Mouse (Mus musculus): ENCODE measurements around the gene Srxn1. TPM values are rescaled to one million over a fixed set of nuclear protein-coding genes. Genes with fewer than 3 reads are reported as not detected.

Srxn1 gene
- total RNA-seq, 4 experiments from 2014 or later, result 84.6 to 103 (median 91.5) TPM

DNA sequence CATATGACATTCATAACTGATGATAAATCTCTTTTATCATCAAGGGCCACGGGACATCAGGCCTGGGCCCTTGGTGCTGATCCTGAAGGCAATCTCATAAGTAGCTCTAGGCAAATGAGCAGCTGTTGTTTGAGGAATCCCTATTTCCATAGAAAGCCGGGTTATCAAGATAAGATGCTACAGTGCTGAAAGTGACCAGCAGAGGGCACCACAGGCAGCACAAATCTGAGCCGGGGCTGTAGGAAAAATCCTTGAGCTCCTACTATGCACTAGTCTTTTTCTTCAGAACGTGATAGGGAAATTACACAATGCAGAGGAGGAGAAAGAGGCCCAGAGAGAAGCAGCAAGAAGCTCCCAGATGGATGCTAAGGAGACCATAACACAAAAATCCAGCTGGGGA, 16.2 kb upstream of the Srxn1 start:
- no peak for DNase-seq (ENCODE audit: low spot score in 2 of 2)

DNA sequence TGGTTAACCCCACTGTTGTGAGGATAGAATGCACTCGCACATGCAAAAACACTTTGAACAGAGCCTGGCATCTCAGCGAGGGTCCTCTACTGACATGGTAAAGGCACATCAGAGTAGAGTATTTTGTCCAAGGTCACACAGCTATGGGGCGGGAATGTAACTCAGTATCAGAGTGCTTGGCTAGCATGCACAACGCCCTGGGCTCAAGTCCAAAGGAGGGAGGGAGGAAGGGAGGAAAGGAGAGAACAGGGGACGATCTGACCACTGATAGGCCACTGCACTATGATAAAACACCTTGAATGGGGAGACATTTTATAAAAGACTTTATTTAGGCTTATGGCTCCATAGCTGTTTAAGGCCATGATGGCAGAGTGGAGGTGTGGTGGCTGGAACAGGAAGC, 15.7 kb upstream of the Srxn1 start:
- DNase-seq (ENCODE audit: low spot score in 2 of 2), result no peak

DNA sequence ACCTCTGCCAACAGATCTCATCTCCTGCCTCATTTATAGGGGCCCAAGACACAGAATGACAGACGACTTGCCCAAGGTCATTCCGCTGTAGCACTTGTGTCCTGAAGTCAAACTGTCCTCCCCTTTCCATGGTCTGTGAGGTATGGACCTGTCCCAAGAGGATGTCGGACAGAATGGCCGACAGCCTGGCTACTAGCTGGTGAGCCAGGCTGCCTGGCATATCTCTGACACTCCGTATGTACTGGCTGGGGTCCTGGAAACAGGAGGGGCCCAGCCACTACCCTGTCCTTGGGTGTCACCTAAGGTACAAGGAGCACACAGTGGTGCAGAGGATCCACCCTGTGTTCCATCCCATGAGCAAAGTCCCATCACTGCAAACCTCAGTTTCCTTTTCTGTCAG, 14.8 kb upstream of the Srxn1 start:
- no peak for DNase-seq (ENCODE audit: low spot score in 2 of 2)

DNA sequence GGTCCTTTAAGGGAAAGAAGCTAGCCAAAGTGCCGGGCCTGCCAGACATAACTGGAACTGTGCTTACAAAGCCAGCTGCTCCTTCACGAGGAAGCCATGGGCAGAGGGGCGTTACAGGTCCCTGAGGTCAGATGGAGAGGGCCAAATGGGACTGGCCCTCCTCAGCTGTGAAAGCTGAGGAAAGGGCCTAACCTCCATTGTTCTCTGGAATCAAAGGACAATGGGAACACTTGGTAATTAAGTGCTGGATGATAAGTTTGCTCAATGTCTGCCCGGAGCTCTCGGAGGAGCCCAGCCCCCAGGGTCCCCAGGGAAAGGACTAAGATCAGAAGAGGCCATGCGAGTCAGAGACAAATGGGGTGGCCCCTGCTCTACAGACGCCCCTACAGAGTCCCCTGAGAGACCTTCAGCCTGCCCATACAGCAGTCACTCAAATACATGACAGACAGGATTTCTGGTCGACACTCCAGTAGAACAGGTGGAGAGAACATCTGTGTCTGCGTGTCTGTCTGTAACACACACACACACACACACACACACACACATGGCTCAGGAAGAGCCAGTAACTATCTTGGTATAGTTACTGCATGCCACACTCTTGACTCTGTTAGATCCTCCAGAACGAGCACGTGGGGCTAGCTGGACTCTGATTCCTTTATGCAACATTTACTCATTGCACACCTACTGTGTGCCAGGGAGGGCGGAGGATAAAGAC, 13.8 kb upstream of the Srxn1 start:
- DNase-seq (ENCODE audit: low spot score in 2 of 2), result no peak

DNA sequence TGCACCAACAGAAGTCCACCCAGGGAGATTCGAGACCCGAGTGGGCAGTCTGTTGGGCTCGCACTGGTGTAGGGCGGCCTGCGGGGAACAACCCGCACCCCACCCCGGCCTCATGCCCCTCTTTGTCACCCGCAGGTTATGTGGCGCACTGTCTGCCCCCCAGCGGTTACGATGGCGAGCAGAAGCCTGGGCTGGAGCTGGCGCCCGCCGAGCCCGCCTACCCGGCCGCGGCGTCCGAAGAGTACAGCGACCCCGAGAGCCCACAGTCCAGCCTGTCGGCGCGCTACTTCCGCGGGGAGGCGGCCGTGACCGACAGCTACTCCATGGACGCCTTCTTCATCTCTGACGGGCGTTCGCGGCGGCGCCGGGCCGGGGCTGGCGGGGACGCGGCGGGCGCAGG, 12.4 kb upstream of the Srxn1 start:
- DNase-seq (ENCODE audit: low spot score in 2 of 2), result no peak

DNA sequence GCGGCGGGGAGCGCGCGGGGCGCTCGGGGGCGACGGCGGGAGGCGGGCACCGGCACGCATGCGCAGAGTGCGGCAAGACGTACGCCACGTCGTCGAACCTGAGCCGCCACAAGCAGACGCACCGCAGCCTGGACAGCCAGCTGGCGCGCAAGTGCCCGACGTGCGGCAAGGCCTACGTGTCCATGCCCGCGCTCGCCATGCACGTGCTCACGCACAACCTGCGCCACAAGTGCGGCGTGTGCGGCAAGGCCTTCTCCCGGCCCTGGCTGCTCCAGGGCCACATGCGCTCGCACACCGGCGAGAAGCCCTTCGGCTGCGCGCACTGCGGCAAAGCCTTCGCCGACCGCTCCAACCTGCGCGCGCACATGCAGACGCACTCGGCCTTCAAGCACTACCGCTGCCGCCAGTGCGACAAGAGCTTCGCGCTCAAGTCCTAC, 11.9 kb upstream of the Srxn1 start:
- DNase-seq (ENCODE audit: low spot score in 2 of 2), result no peak

DNA sequence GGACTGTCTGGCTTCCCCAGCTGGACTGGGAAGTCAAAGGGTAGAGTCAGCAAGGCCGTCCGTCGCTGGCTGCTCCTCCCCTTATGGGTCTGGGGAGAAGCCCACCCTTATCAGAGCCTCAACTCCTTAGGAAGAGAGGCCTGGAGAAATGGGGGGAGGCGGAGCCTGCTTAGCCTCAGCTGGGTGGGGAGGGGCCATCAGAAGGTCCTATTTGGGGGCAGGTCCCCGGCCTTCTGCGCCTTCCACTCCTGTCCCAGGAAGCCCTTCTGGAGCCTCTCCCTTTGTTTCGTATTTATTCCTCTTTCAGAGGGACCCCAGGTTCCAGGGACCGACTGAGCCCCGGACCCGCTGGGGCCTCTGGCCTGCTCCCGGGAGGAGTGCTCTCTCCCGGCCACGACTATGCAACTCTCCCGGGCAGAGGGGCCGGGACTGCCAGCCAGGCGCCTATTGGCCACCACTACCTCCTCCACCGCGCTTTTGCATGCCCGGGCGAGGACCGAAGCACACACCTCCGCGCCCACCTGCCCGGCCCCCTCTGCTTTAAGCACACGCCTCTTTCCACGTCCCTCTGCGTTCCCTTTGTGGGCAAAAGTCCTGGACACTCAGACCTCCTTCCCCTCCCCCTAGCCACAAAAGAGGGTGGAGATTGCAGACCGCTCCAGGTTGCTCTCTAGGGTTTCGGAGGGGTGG, 10.3 kb upstream of the Srxn1 start:
- no peak for DNase-seq (ENCODE audit: low spot score in 2 of 2)

DNA sequence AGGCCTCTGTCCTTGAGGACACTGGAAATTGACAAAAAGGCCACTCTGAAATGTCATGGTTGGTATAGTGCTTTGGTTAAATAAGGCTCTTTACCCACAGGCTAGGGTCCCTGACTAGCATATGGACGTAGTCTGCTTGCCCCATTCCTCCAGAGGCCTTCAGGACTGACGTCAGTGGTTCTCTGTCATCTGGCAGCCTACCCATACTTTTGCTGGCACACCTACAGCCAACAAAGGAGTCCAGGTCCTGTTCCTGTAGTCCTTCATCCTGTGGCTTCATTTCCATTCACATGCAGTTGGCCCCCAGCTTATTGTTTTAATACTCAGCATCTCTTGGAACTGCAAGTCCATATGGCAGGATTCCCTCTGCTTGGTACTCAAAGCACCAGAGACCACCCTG, 8.4 kb upstream of the Srxn1 start:
- DNase-seq (ENCODE audit: low spot score in 2 of 2), result no peak

DNA sequence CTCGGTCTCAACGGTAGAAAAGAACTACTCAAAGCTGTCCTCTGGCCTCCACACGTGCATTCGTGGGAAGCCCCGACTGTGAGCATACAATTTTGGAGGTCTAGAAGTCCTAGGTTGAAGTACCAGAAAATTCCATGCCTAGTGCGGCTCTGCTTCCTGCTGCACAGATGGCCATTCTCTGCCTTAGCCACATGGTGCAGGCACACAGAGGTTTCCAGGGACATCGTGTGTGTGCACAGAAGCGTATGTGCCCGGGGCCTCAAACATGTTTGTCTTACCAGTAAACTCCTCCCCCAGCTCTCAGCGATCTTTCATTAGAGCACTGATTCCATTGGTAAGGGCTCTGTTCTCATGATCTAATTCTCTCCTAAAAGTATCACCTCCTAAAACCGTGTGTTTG, 7.4 kb upstream of the Srxn1 start:
- no peak for DNase-seq (ENCODE audit: low spot score in 2 of 2)

DNA sequence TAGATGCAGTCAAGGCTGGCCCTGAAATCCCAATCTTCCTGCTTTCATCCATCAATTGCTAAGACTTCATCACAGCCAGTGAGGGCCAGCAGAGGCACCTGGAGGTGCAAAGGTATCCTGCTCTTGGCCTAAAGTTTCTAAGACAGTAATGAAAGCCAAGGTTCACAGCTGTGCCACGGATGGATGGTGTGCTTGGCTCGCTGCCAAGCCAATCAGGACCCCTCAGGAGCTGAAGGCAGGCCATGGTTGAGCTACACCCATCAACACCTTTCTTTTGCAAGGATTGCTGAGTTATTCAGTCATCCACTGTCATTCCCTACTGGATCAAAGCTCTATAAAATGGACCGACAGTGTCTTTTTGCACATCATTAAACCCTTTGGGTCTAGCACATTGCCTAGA, 5.8 kb upstream of the Srxn1 start:
- no peak for DNase-seq (ENCODE audit: low spot score in 2 of 2)

DNA sequence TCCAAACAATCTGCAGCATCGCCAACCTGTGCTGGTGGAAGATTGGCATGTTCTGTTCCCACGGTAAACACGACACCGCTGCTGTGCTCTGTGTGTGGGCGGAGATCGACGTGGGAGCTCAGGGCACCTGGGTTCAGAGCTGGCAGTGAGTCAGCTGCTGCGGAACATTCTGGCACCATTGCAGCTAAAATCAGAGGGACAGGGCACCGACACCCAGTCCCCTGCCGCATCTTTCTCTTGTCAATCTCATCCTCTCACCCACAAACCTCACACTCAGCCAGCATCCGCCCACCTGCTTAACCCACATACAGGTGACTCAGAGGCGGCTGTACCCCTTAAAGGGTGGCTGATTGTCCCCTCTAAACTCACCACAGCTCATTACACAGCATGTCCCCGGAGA, 3.6 kb upstream of the Srxn1 start:
- peak in 1 of 2 experiments; percentile 82 for DNase-seq (ENCODE audit: low spot score in 2 of 2)

DNA sequence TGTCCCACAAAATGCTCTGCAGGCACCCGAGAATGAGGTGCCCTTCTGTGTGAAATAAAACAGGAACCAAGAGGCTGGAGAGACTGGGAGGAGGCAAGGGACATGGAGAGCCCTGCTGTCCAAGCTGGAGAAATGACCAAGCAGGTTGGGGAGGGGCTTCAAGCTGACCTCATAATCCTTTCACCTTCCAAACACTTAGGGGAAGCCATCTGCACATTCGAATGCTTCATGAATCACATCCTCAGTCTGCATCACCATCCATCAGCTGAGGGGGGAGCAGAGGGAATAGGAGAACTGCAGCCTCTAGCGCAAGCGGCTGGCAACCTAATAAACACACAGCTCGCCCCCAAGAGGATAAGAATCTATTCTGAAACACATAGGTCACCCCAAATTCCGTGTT, 2.9 kb upstream of the Srxn1 start:
- no peak for DNase-seq (ENCODE audit: low spot score in 2 of 2)

DNA sequence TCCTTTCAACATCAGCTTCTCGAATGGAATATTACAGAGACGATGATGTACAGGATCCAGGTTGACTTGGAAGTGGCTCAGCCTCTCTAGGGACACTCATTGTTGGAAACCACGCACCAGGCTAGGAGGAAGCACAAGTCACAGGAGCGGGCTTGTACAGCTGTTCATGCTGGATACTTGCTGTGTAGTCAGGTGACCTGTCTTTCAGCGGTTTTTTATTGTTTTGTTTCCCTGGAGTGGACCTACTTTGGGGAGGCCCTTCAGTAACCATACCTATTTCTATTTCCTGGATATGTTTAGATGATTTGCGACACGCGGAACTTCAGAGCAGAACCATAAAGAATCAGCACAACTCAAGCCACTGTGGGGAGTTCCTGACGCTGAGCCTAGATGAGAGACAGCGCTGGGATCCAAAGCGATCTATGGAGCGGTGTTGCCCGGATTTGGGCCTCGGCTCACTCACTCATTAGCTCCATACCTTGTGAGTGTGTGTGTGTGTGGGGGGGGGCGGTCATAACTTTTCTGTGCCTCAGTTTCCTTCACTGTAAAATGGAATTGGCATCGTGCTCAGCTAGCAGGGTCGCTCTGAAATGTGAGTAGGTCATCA, 502 bp upstream of the Srxn1 start:
- DNase-seq (ENCODE audit: low spot score in 2 of 2), result peak in 1 of 2 experiments; percentile 18

DNA sequence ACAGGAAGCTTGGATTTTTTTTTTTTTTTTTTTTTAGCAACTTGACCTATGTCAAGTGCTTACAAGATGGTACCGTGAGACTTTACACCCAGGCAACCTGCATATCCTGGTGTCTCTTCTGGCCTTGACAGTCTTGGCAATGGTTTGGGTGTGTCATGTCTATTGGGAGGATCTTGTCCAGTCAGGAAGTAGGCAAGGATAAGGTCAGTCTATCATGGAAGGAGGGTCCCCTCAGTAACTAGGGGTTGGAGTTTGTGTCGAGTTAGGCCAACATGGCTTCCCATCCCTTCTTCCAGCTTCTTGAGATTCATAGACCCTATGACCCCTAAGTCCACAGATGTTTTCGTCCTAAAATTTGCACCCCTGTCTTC, 894 bp downstream of the Srxn1 start:
- DNase-seq (ENCODE audit: low spot score in 2 of 2), result no peak

DNA sequence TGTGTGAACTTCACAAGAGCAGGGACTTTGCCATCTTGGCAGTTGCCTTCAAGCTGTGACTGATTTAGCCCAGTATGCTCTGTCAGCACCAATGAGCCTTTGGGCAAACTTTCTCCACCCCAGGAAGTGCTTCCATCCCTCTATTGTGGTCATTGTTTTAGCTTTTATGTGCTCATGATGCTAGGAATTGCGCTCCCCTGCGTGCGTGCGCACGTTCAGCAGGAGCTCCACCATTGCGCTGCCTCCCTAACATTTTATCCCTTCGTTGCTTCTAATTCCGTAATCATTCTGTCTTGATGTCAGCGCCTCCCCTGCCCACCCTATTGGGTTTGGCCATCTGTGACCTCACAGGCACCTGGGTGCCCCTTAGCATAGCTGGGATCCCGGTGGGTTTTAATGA, 1.3 kb downstream of the Srxn1 start:
- no peak for DNase-seq (ENCODE audit: low spot score in 2 of 2)

DNA sequence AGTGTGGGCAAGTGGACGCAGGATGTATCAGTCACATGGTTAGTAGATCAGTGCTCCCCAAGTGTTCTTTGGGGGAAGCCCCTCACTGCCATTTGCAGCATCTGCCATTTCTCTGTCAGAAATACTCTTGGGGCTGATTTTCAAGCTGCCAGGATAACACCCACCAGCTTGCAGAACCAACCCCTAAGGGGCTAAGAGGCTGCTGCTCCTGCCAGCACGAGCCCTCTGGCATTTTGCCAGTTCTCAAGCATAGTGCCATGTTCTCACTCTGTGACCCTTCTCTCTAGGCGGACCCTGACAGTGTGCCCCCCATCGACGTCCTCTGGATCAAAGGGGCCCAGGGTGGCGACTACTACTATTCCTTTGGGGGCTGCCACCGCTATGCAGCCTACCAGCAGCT, 3.4 kb downstream of the Srxn1 start:
- no peak for DNase-seq (ENCODE audit: low spot score in 2 of 2)

DNA sequence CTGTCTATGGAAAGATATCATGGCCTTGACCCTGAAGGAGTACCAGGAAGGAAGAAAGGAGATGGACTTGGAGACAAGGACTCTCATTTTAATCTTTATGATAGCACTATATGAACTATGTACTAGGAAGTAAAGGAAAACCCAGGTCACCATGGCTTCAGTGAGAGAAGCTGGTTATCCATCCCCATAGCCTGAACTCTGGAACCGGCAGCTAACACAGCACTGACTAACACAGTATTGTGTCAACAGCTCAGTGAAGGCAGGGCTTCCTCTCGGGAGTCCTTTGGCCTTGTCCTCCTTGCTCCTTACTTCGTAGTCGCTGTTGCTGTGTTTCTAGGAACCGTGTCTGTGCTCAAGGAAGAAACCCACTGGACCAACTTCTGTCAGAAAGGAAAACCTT, 4.1 kb downstream of the Srxn1 start:
- DNase-seq (ENCODE audit: low spot score in 2 of 2), result no peak

DNA sequence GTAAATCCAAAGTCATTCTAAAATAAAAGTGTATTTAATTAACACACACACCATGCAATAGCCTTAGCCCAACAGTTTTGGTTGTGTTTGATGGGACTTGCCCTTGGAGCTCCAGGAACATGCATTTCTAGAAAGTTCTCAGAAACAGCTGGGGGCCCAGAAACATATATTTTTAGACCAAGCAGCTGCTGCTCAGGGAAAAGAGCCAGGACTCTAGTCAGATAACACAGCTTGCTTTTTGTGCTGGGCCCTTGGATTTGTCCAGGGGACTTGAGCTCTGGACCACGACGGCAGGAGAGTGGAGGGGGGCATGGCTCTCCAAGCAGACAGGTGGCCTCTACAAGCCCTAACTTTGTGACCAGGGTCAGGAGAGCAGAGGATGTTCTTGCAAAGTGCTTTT, 6.0 kb downstream of the Srxn1 start:
- no peak for DNase-seq (ENCODE audit: low spot score in 2 of 2)

DNA sequence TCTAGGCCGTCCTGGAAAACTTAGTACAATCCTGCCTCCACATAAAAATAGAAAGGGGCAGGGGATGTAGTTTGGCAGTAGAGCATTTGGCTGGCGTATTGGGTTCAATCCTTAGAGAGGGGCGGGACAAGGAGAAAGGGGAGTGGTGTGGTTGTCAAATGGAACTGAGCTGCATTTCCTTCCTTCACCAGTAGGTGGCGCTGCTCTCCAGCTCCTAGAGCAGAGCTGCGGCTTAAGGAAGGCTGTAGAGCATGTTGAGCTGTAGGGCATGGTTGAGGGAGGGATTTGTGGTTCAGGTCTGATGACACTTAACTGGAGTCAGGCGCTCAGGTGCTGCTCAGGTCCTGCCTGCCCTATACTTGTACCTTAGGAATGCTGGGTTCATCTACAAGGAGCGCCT, 6.6 kb downstream of the Srxn1 start:
- peak; percentile 81 to 93 for DNase-seq (ENCODE audit: low spot score in 2 of 2)

DNA sequence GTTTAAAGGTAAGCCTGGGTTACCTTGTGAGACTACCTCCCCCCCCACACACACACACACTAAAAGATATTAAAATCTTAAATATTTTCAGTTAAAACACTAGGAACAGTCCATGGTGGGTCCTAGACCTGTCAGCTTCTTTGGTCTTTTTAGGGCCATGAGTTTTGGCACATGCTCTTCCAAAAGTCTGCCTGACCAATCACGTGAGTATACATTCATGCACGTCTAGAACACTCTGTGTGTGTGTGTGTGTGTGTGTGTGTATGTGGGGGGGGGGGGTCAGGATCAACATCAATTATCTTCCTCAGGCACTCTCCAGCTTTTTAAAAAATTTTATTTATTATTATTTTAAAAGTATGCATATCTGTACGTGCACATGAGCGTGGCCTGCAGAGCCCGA, 7.2 kb downstream of the Srxn1 start:
- no peak for DNase-seq (ENCODE audit: low spot score in 2 of 2)

DNA sequence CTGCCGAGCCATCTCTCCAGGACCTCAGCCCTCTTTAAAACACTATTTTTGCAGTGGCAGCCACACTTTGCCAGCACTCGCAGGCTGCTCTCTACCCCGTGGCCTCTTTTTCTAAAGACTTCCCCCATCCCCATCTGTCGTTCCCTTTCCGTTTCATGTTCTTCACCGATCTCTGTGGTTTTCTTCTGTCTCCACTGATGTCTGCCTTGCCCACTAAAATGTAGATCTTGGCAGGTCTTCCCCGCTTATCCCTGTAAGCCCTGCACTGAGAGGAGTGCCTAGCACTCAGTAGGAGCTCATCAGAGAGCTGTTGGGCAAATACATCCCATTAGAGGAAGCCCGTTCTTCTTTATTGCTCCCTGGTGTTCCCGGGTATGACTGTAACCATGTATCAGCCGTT, 7.7 kb downstream of the Srxn1 start:
- no peak for DNase-seq (ENCODE audit: low spot score in 2 of 2)

DNA sequence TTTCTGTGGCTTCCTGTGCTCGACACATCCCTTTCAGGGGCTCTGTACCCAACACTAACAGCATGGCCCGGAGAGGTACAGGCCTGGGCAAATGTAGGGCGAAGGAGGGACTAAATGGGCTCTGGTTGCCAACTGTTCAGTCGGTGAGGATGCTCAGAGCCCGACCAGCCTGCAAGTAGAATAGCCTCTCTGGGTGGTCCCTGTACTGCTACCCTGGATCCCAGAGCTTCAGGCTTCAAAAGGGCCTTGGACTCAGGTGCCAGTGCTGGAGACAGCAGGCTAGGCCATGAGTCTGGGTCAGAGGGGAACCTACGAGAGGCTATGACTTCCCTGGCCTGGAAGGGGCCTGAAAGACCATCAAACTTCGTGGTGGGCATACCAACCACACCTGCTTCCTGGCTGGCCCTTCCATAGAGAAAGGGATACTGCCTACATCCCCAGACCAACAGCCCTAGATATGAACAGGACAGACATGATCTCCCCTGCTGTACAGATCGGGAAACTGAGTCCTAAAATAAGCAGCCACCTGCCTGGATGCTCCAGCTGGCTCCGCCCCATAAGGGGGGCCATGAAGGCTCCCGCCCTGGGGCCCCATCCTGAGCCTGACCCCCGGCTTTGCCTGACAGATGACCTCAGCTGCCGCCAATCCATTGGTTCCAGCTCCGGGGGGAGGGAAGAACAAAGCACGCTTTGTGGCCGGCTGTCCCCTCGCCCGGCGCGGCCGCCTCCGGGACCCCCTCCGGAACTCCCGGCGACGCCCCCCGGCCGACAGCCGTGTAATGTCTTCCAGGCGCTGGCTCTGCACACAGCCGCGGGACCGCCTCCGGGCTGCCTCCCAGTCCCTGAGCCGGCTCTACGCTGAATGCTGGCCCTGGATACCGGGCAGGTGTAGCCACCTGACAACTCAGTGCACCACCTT, 9.0 kb downstream of the Srxn1 start:
- DNase-seq (ENCODE audit: low spot score in 2 of 2), result no peak
